Mouse (Mus musculus): Measurements from ENCODE around the gene 3110082I17Rik.

GRCm38 (mm10) chr5:139327634-139328020, 132.7 kb downstream of the 3110082I17Rik start:
- TF ChIP-seq CTCF (conservative IDR thresholded peaks at IDR 0.05; ENCODE audit: insufficient read depth, insufficient read length, low read depth, low read length): no peak
- no peak for TF ChIP-seq POLR2A (IDR thresholded peaks at IDR 0.05; ENCODE audit: low read depth, low read length)
